Mouse (Mus musculus): ENCODE measurements around the gene Lrrc63. TPM values are rescaled to one million over a fixed set of nuclear protein-coding genes. Genes with fewer than 3 reads are reported as not detected.

The Lrrc63 gene
- polyA plus RNA-seq, 1 experiment from 2014 or later = 0.14 TPM

DNA sequence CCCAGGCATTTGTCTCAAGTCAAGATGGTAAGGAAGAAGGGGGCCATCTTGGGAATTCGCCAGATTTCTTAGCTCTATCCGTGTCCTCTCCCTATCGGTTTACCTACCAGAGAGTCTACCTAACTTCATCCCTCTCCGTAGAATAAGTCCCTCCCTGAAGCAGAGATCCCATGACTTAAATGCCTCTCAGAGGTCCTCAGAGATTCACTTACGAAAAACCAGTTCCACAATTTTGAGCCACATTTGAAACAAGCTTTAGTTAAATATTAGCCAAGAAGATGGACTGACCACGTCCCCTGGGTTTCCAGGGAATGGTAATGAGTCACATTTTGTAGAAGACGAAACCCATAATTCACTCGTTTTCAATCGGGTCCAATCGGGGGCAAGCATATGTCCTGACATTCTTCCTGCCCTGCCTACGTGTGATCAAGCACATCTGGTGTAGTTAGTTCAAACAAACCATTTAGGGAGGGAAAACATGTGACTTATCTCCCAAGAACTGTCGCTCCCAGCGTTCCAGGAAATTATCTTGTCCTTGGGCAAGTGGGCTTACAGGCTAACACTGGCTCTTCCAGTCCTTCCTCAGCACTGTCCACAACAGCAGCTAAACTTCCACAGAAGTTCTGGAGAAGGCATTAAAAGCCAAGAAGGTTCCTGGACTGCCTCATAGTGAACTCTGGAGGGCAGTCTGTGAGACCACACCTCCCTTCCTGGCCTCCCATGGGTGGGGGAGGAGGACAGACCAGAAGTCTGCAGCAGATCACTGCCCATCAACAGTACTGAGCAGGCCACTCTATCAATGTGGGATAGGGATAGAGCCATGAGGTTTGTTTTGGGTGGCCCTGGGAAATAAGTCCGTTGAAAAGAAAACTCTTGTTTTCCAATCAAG lies 76.0 kb downstream of the Lrrc63 start:
- Histone ChIP-seq H3K9ac (ENCODE audit: low read length) (no peak overlapping the region), H3K4me1 (replicated peaks; ENCODE audit: control insufficient read depth, insufficient read depth, low read length) (peaks cover 2% of the 10 kb centered on the region; the same call in 1 of the 2 replicates), H3K4me2 (ENCODE audit: low read depth, low read length) (peak overlapping the region; percentile 15), H3K27me3 (ENCODE audit: control insufficient read depth, insufficient read depth, low read depth, low read length) (no peaks in the 10 kb centered on the region), H3K9me3 (ENCODE audit: control insufficient read depth, low read length) (no peaks in the 10 kb centered on the region), H3K36me3 (ENCODE audit: control insufficient read depth, insufficient read depth, low read length) (no peaks in the 10 kb centered on the region), H3K27ac (ENCODE audit: low read length) (no peak overlapping the region), H3K4me3 (ENCODE audit: low read length) (no peak overlapping the region)
- ATAC-seq (ENCODE audit: low read depth) = peak; percentile 66; the same call in 1 of the 2 replicates
- 42% methylated on average over 14 of the region's 14 CpGs for WGBS

DNA sequence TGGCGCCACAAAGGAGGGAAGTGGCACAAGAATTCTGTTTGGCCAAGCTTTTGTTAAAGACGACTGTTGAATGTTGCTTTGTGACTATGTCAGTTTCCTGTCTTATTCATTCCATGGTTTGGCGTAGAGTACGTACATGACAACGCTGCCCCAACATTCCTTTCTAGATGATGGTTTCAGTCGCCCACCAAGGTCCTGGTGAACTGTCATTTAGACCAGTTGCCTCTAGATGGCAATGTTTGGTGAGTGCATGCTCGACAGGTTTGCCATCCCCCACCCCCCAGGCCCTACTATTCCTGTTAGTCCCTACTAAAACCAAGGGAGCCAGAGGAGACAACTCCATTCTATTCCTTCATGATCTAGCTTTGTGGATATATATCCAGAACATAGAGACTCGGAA lies 78.2 kb downstream of the Lrrc63 start:
- Histone ChIP-seq H3K4me2 (ENCODE audit: low read depth, low read length) (no peak overlapping the region), H3K9me3 (ENCODE audit: control insufficient read depth, low read length) (no peaks in the 10 kb centered on the region), H3K4me1 (replicated peaks; ENCODE audit: control insufficient read depth, insufficient read depth, low read length) (peaks cover 2% of the 10 kb centered on the region; the same call in 1 of the 2 replicates), H3K9ac (ENCODE audit: low read length) (no peak overlapping the region), H3K27ac (ENCODE audit: low read length) (no peak overlapping the region), H3K36me3 (ENCODE audit: control insufficient read depth, insufficient read depth, low read length) (no peaks in the 10 kb centered on the region), H3K27me3 (ENCODE audit: control insufficient read depth, insufficient read depth, low read depth, low read length) (no peaks in the 10 kb centered on the region), H3K4me3 (ENCODE audit: low read length) (no peak overlapping the region)
- 53% methylated on average over 8 of the region's 8 CpGs for WGBS
- ATAC-seq (ENCODE audit: low read depth) = no peak

DNA sequence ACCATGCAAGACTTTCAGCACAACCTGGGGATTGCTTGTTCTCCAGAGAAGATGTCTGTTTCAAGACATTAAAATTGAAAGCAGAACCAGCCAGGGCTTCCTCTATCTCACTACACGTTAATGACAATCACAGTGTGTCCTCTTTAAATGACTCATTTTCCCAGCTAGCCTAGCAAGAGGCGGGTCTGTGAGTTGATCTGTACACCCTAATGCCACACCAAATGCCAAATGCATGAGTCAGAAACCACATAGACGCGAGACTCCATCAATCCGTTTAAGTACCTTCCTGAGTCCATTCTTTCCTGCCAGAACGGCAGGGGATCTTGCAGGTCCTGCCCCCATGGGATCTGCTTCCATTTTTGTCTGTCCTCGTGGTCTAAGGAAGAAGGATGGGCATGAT lies 85.5 kb downstream of the Lrrc63 start:
- Histone ChIP-seq H3K9ac (ENCODE audit: low read length) (no peak overlapping the region), H3K27ac (ENCODE audit: low read length) (no peak overlapping the region), H3K36me3 (ENCODE audit: control insufficient read depth, insufficient read depth, low read length) (no peaks in the 10 kb centered on the region), H3K4me1 (replicated peaks; ENCODE audit: control insufficient read depth, insufficient read depth, low read length) (no peaks in the 10 kb centered on the region), H3K27me3 (ENCODE audit: control insufficient read depth, insufficient read depth, low read depth, low read length) (no peaks in the 10 kb centered on the region), H3K4me2 (ENCODE audit: low read depth, low read length) (no peak overlapping the region), H3K9me3 (ENCODE audit: control insufficient read depth, low read length) (no peaks in the 10 kb centered on the region), H3K4me3 (ENCODE audit: low read length) (no peak overlapping the region)
- WGBS = 49% methylated on average over 7 of the region's 7 CpGs
- ATAC-seq (ENCODE audit: low read depth) = no peak

DNA sequence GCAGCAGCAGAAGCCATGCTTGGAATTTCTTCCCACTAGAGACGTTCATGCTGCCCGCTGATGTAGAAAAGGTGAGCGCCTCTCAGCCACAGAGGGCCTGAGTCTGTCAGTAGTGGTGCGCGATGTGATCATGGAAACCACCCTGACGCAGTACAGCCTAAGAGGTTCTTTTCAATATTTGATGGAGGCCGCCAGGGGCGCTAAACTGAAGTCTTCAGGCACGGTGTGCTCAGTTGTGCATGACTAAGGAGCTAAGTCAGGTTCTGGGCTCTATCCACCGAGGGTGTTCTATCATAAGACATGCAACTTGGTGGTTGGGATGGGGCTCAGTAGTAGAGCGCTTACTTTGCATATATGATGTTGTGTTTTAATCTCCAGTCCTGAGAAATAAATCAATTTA lies 95.2 kb downstream of the Lrrc63 start:
- WGBS = 60% methylated on average over 11 of the region's 11 CpGs
- ATAC-seq (ENCODE audit: low read depth) = no peak

More for the DNA sequence above, 95.2 kb downstream of the Lrrc63 start:
- Histone ChIP-seq H3K9me3 (ENCODE audit: control insufficient read depth, low read length) (no peaks in the 10 kb centered on the region), H3K27ac (ENCODE audit: low read length) (no peak overlapping the region), H3K4me2 (ENCODE audit: low read depth, low read length) (no peak overlapping the region), H3K36me3 (ENCODE audit: control insufficient read depth, insufficient read depth, low read length) (no peaks in the 10 kb centered on the region), H3K9ac (ENCODE audit: low read length) (no peak overlapping the region), H3K4me3 (ENCODE audit: low read length) (no peak overlapping the region), H3K4me1 (replicated peaks; ENCODE audit: control insufficient read depth, insufficient read depth, low read length) (no peaks in the 10 kb centered on the region), H3K27me3 (ENCODE audit: control insufficient read depth, insufficient read depth, low read depth, low read length) (no peaks in the 10 kb centered on the region)

Other genes starting within 250 kb of the Lrrc63 start
- gene Lrch1, start 183.0 kb downstream of the Lrrc63 start, polyA plus RNA-seq (2015; fragmentation: Nextera tagmentation; extraction: Ambion mirVana) = 16.3 and 18.3 TPM in 2 replicates
- gene Rubcnl, start 114.9 kb downstream of the Lrrc63 start, polyA plus RNA-seq (2015; fragmentation: Nextera tagmentation; extraction: Ambion mirVana) = 0.29 and 0.83 TPM in 2 replicates
- gene Lcp1, start 220 bp upstream of the Lrrc63 start, polyA plus RNA-seq (2015; fragmentation: Nextera tagmentation; extraction: Ambion mirVana) = 74.8 and 77.7 TPM in 2 replicates
- gene Cpb2, start 111.4 kb upstream of the Lrrc63 start, polyA plus RNA-seq (2015; fragmentation: Nextera tagmentation; extraction: Ambion mirVana) = 0.36 and 2.4 TPM in 2 replicates
- 22.6 and 26.5 TPM in 2 replicates for gene Zc3h13, start 153.5 kb upstream of the Lrrc63 start, polyA plus RNA-seq (2015; fragmentation: Nextera tagmentation; extraction: Ambion mirVana)